Mouse (Mus musculus) gastrocnemius, adult 8-10 months (tissue): ENCODE measurements around the gene Ttll7. TPM values are rescaled to one million over a fixed set of nuclear protein-coding genes. Genes with fewer than 3 reads are reported as not detected.

Experiments used
- DNase-seq, 2 experiments: peaks; one replicate each; pipeline ENCODE4 v3.0.0; 2022; ENCODE audit warnings: low spot score in 2 of 2
- total RNA-seq, 4 experiments: library from RNA; stranded (reverse); gene quantifications; 2 replicates each; pipeline ENCODE4 v1.2.4; 2022

Gene Ttll7
- 100 to 1,000 TPM; 104 to 195 (median 155) TPM for total RNA-seq

- DNase-seq, result peak; percentile 79 to 82
Observed at GRCm38 (mm10) chr3:146851966-146852891, at the start of gene Ttll7. TSS of gene Ttll7 (plus strand) at chr3:146852367.

- DNase-seq, result peak in 1 of 2 experiments; percentile 51
Observed at GRCm38 (mm10) chr3:146812041-146812878, 39.9 kb upstream of the Ttll7 start.

- peak; percentile 85 to 86 for DNase-seq
Observed at GRCm38 (mm10) chr3:146812901-146813393, 39.2 kb upstream of the Ttll7 start, which contains the start of gene Prkacb. TSS of gene Prkacb (minus strand) at chr3:146812990.

GRCm38 (mm10) chr3:146813624-146814023 is 38.5 kb upstream of the Ttll7 start:
- DNase-seq, result no peak

GRCm38 (mm10) chr3:146820718-146821117 is 31.4 kb upstream of the Ttll7 start:
- DNase-seq, result no peak

- DNase-seq, result no peak
Observed at GRCm38 (mm10) chr3:146842766-146843165, 9.4 kb upstream of the Ttll7 start.

- no peak for DNase-seq
Observed at GRCm38 (mm10) chr3:146843470-146843869, 8.7 kb upstream of the Ttll7 start.

GRCm38 (mm10) chr3:146846237-146846636 is 5.9 kb upstream of the Ttll7 start:
- DNase-seq, result no peak

GRCm38 (mm10) chr3:146848112-146848511 is 4.1 kb upstream of the Ttll7 start:
- DNase-seq, result no peak

GRCm38 (mm10) chr3:146849360-146849759 is 2.8 kb upstream of the Ttll7 start:
- DNase-seq, result no peak

- no peak for DNase-seq
Observed at GRCm38 (mm10) chr3:146854473-146855087, 2.4 kb downstream of the Ttll7 start.

- DNase-seq, result no peak
Observed at GRCm38 (mm10) chr3:146857373-146857772, 5.2 kb downstream of the Ttll7 start.

- DNase-seq, result no peak
Observed at GRCm38 (mm10) chr3:146860308-146860707, 8.1 kb downstream of the Ttll7 start.

GRCm38 (mm10) chr3:146866563-146866962 is 14.4 kb downstream of the Ttll7 start:
- no peak for DNase-seq

GRCm38 (mm10) chr3:146871954-146872353 is 19.8 kb downstream of the Ttll7 start:
- no peak for DNase-seq

- no peak for DNase-seq
Observed at GRCm38 (mm10) chr3:146875929-146876328, 23.8 kb downstream of the Ttll7 start.

GRCm38 (mm10) chr3:146893931-146894330 is 41.8 kb downstream of the Ttll7 start:
- peak; percentile 12 to 24 for DNase-seq

- peak in 1 of 2 experiments; percentile 17 for DNase-seq
Observed at GRCm38 (mm10) chr3:146896581-146896980, 44.4 kb downstream of the Ttll7 start.

GRCm38 (mm10) chr3:146900094-146900493 is 47.9 kb downstream of the Ttll7 start:
- DNase-seq, result no peak

- no peak for DNase-seq
Observed at GRCm38 (mm10) chr3:146901729-146902128, 49.6 kb downstream of the Ttll7 start.

- DNase-seq, result no peak
Observed at GRCm38 (mm10) chr3:146905606-146906005, 53.4 kb downstream of the Ttll7 start.
